Mouse (Mus musculus): ENCODE measurements at regions not wholly inside any gene's neighbourhood (a gene's known extent, or its start where the extent isn't known, plus 50 kb on each side); places are given as distances from the start of the nearest gene placed in this dataset.

- no peaks in the 10 kb centered on the region for H3K27me3 ChIP-seq (ENCODE audit: control insufficient read depth, insufficient read depth, low read length)
- no peaks in the 10 kb centered on the region for H3K36me3 ChIP-seq (ENCODE audit: control insufficient read depth, insufficient read depth)
- H3K27ac ChIP-seq (ENCODE audit: low read length) = no peak overlapping the region
- no peaks in the 10 kb centered on the region for H3K4me1 ChIP-seq (ENCODE audit: control insufficient read depth, insufficient read depth, low read length)
- 61% methylated on average over 5 of the region's 5 CpGs for WGBS
- no peak for ATAC-seq (replicated peaks; ENCODE audit: extremely low read depth, insufficient read depth, low FRiP score)
- no peak overlapping the region for H3K9ac ChIP-seq (ENCODE audit: low read length)
- no peaks in the 10 kb centered on the region for H3K9me3 ChIP-seq (replicated peaks; ENCODE audit: control insufficient read depth, low read length)
- no peak overlapping the region for H3K4me2 ChIP-seq (ENCODE audit: low read depth, low read length)
- H3K4me3 ChIP-seq (ENCODE audit: low read length) = no peak overlapping the region
Measured at GRCm38 (mm10) chr9:80668575-80669248, 203.4 kb upstream of the Impg1 start.

- H3K27ac ChIP-seq (ENCODE audit: low read length) = no peak overlapping the region
- H3K4me1 ChIP-seq (ENCODE audit: control insufficient read depth, insufficient read depth, low read length) = no peaks in the 10 kb centered on the region
- WGBS = 60% methylated on average over 1 of the region's 1 CpGs
- no peak overlapping the region for H3K9ac ChIP-seq (ENCODE audit: low read length)
- H3K4me3 ChIP-seq (ENCODE audit: low read length) = no peak overlapping the region
- H3K9me3 ChIP-seq (replicated peaks; ENCODE audit: control insufficient read depth, low read length) = no peaks in the 10 kb centered on the region
- H3K27me3 ChIP-seq (ENCODE audit: control insufficient read depth, insufficient read depth, low read length) = no peaks in the 10 kb centered on the region
- no peak overlapping the region for H3K4me2 ChIP-seq (ENCODE audit: low read depth, low read length)
- no peaks in the 10 kb centered on the region for H3K36me3 ChIP-seq (ENCODE audit: control insufficient read depth, insufficient read depth)
- ATAC-seq (replicated peaks; ENCODE audit: extremely low read depth, insufficient read depth, low FRiP score) = no peak
Measured at GRCm38 (mm10) chr9:80658755-80659154, 193.5 kb upstream of the Impg1 start.

GRCm38 (mm10) chr9:80615114-80615513 lies 149.8 kb upstream of the Impg1 start:
- no peaks in the 10 kb centered on the region for H3K27me3 ChIP-seq (ENCODE audit: control insufficient read depth, insufficient read depth, low read length)
- no peak overlapping the region for H3K4me2 ChIP-seq (ENCODE audit: low read depth, low read length)
- H3K9me3 ChIP-seq (replicated peaks; ENCODE audit: control insufficient read depth, low read length) = no peaks in the 10 kb centered on the region
- no peak overlapping the region for H3K4me3 ChIP-seq (ENCODE audit: low read length)
- no peak overlapping the region for H3K27ac ChIP-seq (ENCODE audit: low read length)
- H3K9ac ChIP-seq (ENCODE audit: low read length) = no peak overlapping the region
- H3K36me3 ChIP-seq (ENCODE audit: control insufficient read depth, insufficient read depth) = no peaks in the 10 kb centered on the region
- WGBS = 74% methylated on average over 3 of the region's 3 CpGs
- ATAC-seq (replicated peaks; ENCODE audit: extremely low read depth, insufficient read depth, low FRiP score) = no peak
- H3K4me1 ChIP-seq (ENCODE audit: control insufficient read depth, insufficient read depth, low read length) = no peaks in the 10 kb centered on the region

- Histone ChIP-seq H3K4me2 (ENCODE audit: low read depth, low read length) (no peak overlapping the region), H3K9ac (ENCODE audit: low read length) (no peak overlapping the region), H3K27me3 (ENCODE audit: control insufficient read depth, insufficient read depth, low read length) (no peaks in the 10 kb centered on the region), H3K36me3 (ENCODE audit: control insufficient read depth, insufficient read depth) (no peaks in the 10 kb centered on the region), H3K27ac (ENCODE audit: low read length) (no peak overlapping the region), H3K4me3 (ENCODE audit: low read length) (no peak overlapping the region), H3K9me3 (replicated peaks; ENCODE audit: control insufficient read depth, low read length) (no peaks in the 10 kb centered on the region), H3K4me1 (ENCODE audit: control insufficient read depth, insufficient read depth, low read length) (no peaks in the 10 kb centered on the region)
- no peak for ATAC-seq (replicated peaks; ENCODE audit: extremely low read depth, insufficient read depth, low FRiP score)
Measured at GRCm38 (mm10) chr9:80600019-80600418, 134.7 kb upstream of the Impg1 start.

- no peak overlapping the region for H3K9ac ChIP-seq (ENCODE audit: low read length)
- no peak overlapping the region for H3K27ac ChIP-seq (ENCODE audit: low read length)
- H3K4me2 ChIP-seq (ENCODE audit: low read depth, low read length) = no peak overlapping the region
- no peaks in the 10 kb centered on the region for H3K4me1 ChIP-seq (ENCODE audit: control insufficient read depth, insufficient read depth, low read length)
- no peak for ATAC-seq (replicated peaks; ENCODE audit: extremely low read depth, insufficient read depth, low FRiP score)
- no peak overlapping the region for H3K4me3 ChIP-seq (ENCODE audit: low read length)
- no peaks in the 10 kb centered on the region for H3K27me3 ChIP-seq (ENCODE audit: control insufficient read depth, insufficient read depth, low read length)
- H3K9me3 ChIP-seq (replicated peaks; ENCODE audit: control insufficient read depth, low read length) = no peaks in the 10 kb centered on the region
- H3K36me3 ChIP-seq (ENCODE audit: control insufficient read depth, insufficient read depth) = no peaks in the 10 kb centered on the region
- 70% methylated on average over 4 of the region's 4 CpGs for WGBS
Measured at GRCm38 (mm10) chr9:80565388-80566024, 100.2 kb upstream of the Impg1 start.

- no peak overlapping the region for H3K27ac ChIP-seq (ENCODE audit: low read length)
- no peak for ATAC-seq (replicated peaks; ENCODE audit: extremely low read depth, insufficient read depth, low FRiP score)
- WGBS = 89% methylated on average over 2 of the region's 2 CpGs
- H3K9me3 ChIP-seq (replicated peaks; ENCODE audit: control insufficient read depth, low read length) = no peaks in the 10 kb centered on the region
- no peak overlapping the region for H3K4me3 ChIP-seq (ENCODE audit: low read length)
- no peaks in the 10 kb centered on the region for H3K4me1 ChIP-seq (ENCODE audit: control insufficient read depth, insufficient read depth, low read length)
- H3K36me3 ChIP-seq (ENCODE audit: control insufficient read depth, insufficient read depth) = no peaks in the 10 kb centered on the region
- H3K9ac ChIP-seq (ENCODE audit: low read length) = no peak overlapping the region
- no peak overlapping the region for H3K4me2 ChIP-seq (ENCODE audit: low read depth, low read length)
- no peaks in the 10 kb centered on the region for H3K27me3 ChIP-seq (ENCODE audit: control insufficient read depth, insufficient read depth, low read length)
Measured at GRCm38 (mm10) chr9:80563655-80564054, 98.4 kb upstream of the Impg1 start.

GRCm38 (mm10) chr9:80555531-80556067 lies 90.3 kb upstream of the Impg1 start:
- H3K4me3 ChIP-seq (ENCODE audit: low read length) = no peak overlapping the region
- H3K9me3 ChIP-seq (replicated peaks; ENCODE audit: control insufficient read depth, low read length) = no peaks in the 10 kb centered on the region
- no peak overlapping the region for H3K9ac ChIP-seq (ENCODE audit: low read length)
- no peaks in the 10 kb centered on the region; the same call in 1 of the 2 replicates for H3K4me1 ChIP-seq (ENCODE audit: control insufficient read depth, insufficient read depth, low read length)
- H3K27me3 ChIP-seq (ENCODE audit: control insufficient read depth, insufficient read depth, low read length) = no peaks in the 10 kb centered on the region
- no peak for ATAC-seq (replicated peaks; ENCODE audit: extremely low read depth, insufficient read depth, low FRiP score)
- H3K4me2 ChIP-seq (ENCODE audit: low read depth, low read length) = no peak overlapping the region
- no peaks in the 10 kb centered on the region for H3K36me3 ChIP-seq (ENCODE audit: control insufficient read depth, insufficient read depth)
- H3K27ac ChIP-seq (ENCODE audit: low read length) = no peak overlapping the region
- 31% methylated on average over 1 of the region's 1 CpGs for WGBS

All from heart, embryonic 16.5 days (tissue).